Mouse (Mus musculus) megakaryocyte-erythroid progenitor cell, adult 5-6 weeks (primary cell): ENCODE results near the gene Cdk5. TPM values are rescaled to one million over a fixed set of nuclear protein-coding genes. Genes with fewer than 3 reads are reported as not detected.
A peak's percentile ranks its signal among the peaks of the same experiment; 100 is the strongest.

ENCODE experiments used
- ATAC-seq: replicated peaks from 2 replicates; pipeline ENCODE4 v1.8.0; 2016; ENCODE audit warnings: mild to moderate bottlenecking, inconsistent platforms; ENCODE audit not compliant: severe bottlenecking, poor library complexity, low FRiP score, low TSS enrichment
- total RNA-seq, 2 experiments: library from RNA; stranded (forward) in 1 of 2; stranded (reverse) in 1 of 2; fragments of 200-1000, 215-1000 nt in 1 of 2; fragments of >200 nt in 1 of 2; fragmentation: Nextera tagmentation in 1 of 2; gene quantifications; 2 replicates each; pipeline ENCODE4 v1.2.3; 2014 to 2017

The Cdk5 gene
- total RNA-seq, 2 experiments from 2014 or later = 15.0 to 31.7 TPM

GRCm38 (mm10) chr5:24383026-24383859, 40.1 kb downstream of the Cdk5 start:
- peak; percentile 80 for ATAC-seq

GRCm38 (mm10) chr5:24381988-24382387, 41.3 kb downstream of the Cdk5 start:
- no peak for ATAC-seq

GRCm38 (mm10) chr5:24381486-24381885, 41.8 kb downstream of the Cdk5 start:
- ATAC-seq = no peak

- no peak for ATAC-seq
These were observed 42.8 kb downstream of the Cdk5 start for GRCm38 (mm10) chr5:24380499-24380898.

- no peak for ATAC-seq
These were observed 43.8 kb downstream of the Cdk5 start for GRCm38 (mm10) chr5:24379501-24379900.

GRCm38 (mm10) chr5:24378700-24379099, 44.6 kb downstream of the Cdk5 start:
- no peak for ATAC-seq

- ATAC-seq = no peak
These were observed 48.5 kb downstream of the Cdk5 start for GRCm38 (mm10) chr5:24374666-24375328.

- ATAC-seq = no peak
These were observed 49.1 kb downstream of the Cdk5 start for GRCm38 (mm10) chr5:24374216-24374615.

GRCm38 (mm10) chr5:24373807-24374206, 49.5 kb downstream of the Cdk5 start:
- no peak for ATAC-seq

GRCm38 (mm10) chr5:24369767-24370166, 53.6 kb downstream of the Cdk5 start:
- ATAC-seq = no peak

Other genes starting within 250 kb of the Cdk5 start
- 1.2 TPM in 1 of 2 replicates, not detected in the other for gene Kcnh2, start 71.9 kb downstream of the Cdk5 start, total RNA-seq (2014; fragmentation: Nextera tagmentation)
- gene Kcnh2, start 71.9 kb downstream of the Cdk5 start, total RNA-seq (2017) = not detected in 2 replicates
- gene Nos3, start 58.7 kb downstream of the Cdk5 start, total RNA-seq (2014; fragmentation: Nextera tagmentation) = not detected in 2 replicates
- gene Nos3, start 58.7 kb downstream of the Cdk5 start, total RNA-seq (2017) = 0.23 TPM in 1 of 2 replicates, not detected in the other
- gene Atg9b, start 31.4 kb downstream of the Cdk5 start, total RNA-seq (2014; fragmentation: Nextera tagmentation) = 1.9 and 5.2 TPM in 2 replicates
- gene Atg9b, start 31.4 kb downstream of the Cdk5 start, total RNA-seq (2017) = 1.1 and 7.3 TPM in 2 replicates
- 59.4 and 83.4 TPM in 2 replicates for gene Abcb8, start 29.9 kb downstream of the Cdk5 start, total RNA-seq (2014; fragmentation: Nextera tagmentation)
- gene Abcb8, start 29.9 kb downstream of the Cdk5 start, total RNA-seq (2017) = 8.3 and 24.8 TPM in 2 replicates
- gene Asic3, start 10.1 kb downstream of the Cdk5 start, total RNA-seq (2014; fragmentation: Nextera tagmentation) = 1.4 TPM in 1 of 2 replicates, not detected in the other
- not detected in 2 replicates for gene Asic3, start 10.1 kb downstream of the Cdk5 start, total RNA-seq (2017)
- gene Slc4a2, start 307 bp upstream of the Cdk5 start, total RNA-seq (2014; fragmentation: Nextera tagmentation) = 22.8 and 24.7 TPM in 2 replicates
- 15.5 and 16.4 TPM in 2 replicates for gene Slc4a2, start 307 bp upstream of the Cdk5 start, total RNA-seq (2017)
- 101 and 135 TPM in 2 replicates for gene Fastk, start 21.8 kb upstream of the Cdk5 start, total RNA-seq (2014; fragmentation: Nextera tagmentation)
- gene Fastk, start 21.8 kb upstream of the Cdk5 start, total RNA-seq (2017) = 14.1 and 30.4 TPM in 2 replicates
- gene Tmub1, start 24.3 kb upstream of the Cdk5 start, total RNA-seq (2014; fragmentation: Nextera tagmentation) = 10.5 and 11.4 TPM in 2 replicates
- 5.6 and 6.2 TPM in 2 replicates for gene Tmub1, start 24.3 kb upstream of the Cdk5 start, total RNA-seq (2017)
- gene Agap3, start 28.6 kb upstream of the Cdk5 start, total RNA-seq (2014; fragmentation: Nextera tagmentation) = 36.5 and 53.3 TPM in 2 replicates
- 21.7 and 33.3 TPM in 2 replicates for gene Agap3, start 28.6 kb upstream of the Cdk5 start, total RNA-seq (2017)
- gene Gbx1, start 103.7 kb upstream of the Cdk5 start, total RNA-seq (2014; fragmentation: Nextera tagmentation) = not detected in 2 replicates
- gene Gbx1, start 103.7 kb upstream of the Cdk5 start, total RNA-seq (2017) = not detected in 2 replicates
- not detected in 2 replicates for gene Asb10, start 117.4 kb upstream of the Cdk5 start, total RNA-seq (2014; fragmentation: Nextera tagmentation)
- gene Asb10, start 117.4 kb upstream of the Cdk5 start, total RNA-seq (2017) = not detected in 2 replicates
- gene 4931409K22Rik, start 133.3 kb upstream of the Cdk5 start, total RNA-seq (2014; fragmentation: Nextera tagmentation) = not detected in 2 replicates
- gene 4931409K22Rik, start 133.3 kb upstream of the Cdk5 start, total RNA-seq (2017) = not detected in 2 replicates
- 70.2 and 80.7 TPM in 2 replicates for gene Abcf2, start 153.9 kb upstream of the Cdk5 start, total RNA-seq (2014; fragmentation: Nextera tagmentation)
- 122 and 164 TPM in 2 replicates for gene Abcf2, start 153.9 kb upstream of the Cdk5 start, total RNA-seq (2017)
- 12.0 and 14.7 TPM in 2 replicates for gene Chpf2, start 163.2 kb upstream of the Cdk5 start, total RNA-seq (2014; fragmentation: Nextera tagmentation)
- gene Chpf2, start 163.2 kb upstream of the Cdk5 start, total RNA-seq (2017) = 14.5 and 22.5 TPM in 2 replicates
- gene Smarcd3, start 200.9 kb upstream of the Cdk5 start, total RNA-seq (2014; fragmentation: Nextera tagmentation) = not detected in 2 replicates
- gene Smarcd3, start 200.9 kb upstream of the Cdk5 start, total RNA-seq (2017) = not detected in 2 replicates